Mouse (Mus musculus) left cerebral cortex, postnatal 4 days (tissue): ENCODE measurements around the gene Rpa3. TPM values are rescaled to one million over a fixed set of nuclear protein-coding genes. Genes with fewer than 3 reads are reported as not detected.
A peak's percentile ranks its signal among the peaks of the same experiment; 100 is the strongest.

Experiments used
- DNase-seq: peaks from one replicate; pipeline ENCODE4 v3.0.0-alpha.2; 2022
- intact Hi-C: fragments of 180-260 bp; cut with DNase I; formaldehyde crosslinking; loops from one replicate; pipeline ENCODE4 v1.15.1; 2025
- total RNA-seq, 2 experiments: library from RNA; stranded (reverse); gene quantifications; 2 replicates each; pipeline ENCODE4 v1.2.3; 2021

The Rpa3 gene
- total RNA-seq, 2 experiments from 2014 or later = 16.0 to 23.0 TPM

DNA sequence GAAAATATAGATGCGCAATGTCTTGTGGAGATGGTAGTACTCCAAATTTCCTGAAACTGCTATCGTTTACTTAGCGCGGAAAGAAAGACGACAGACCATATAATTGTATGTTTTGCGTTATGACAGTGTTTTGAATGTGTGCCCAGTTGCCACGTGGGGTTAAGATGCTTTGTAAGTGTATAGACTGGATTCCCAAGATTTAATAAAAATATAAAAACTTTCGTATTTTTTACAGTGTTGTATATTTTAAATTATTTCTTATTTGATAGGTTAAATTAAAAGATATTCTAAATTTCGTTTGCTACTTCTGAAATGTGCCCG, 49.1 kb downstream of the Rpa3 start:
- peak; percentile 21 for DNase-seq
- intact Hi-C loops = no loop called here

DNA sequence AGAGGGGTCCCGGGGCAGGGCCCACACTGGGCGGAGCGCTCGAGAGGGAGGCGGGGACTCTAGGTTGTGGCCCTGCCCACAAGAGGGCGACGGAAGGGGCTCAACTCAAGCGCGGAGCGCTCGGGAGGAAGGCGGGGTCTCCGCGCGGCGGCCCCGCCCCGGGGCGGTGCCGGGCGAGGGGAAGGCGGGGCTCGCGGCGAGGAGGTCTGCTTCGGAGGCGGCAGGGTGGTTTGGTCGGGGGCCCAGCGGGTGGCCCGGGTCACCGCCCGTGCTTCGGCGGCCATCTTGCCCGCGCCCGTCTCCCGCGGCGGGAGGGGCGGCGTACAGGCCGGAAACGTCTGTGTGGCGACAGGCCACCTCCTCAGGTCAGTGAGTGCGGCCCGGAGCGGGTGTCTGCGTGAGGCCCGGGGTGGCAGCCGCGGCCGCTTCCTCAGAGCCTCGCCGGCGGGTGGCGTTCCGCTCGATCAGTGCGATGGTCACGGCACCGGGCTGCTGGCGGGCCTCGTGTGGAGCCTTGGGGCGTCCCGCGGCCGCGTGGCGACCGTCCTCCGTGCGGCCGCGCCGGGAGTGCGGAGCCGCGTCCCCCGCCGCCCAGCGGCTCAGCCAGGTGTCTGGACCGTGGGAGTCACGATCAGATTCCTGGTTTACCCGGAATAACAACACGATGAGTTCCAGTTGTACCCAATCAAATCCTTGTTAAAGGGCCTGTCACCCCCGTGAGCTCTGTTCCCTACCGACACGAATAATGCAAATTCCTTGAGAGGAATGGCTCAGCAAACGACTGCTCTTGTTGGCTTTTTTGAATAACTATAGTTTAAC, 49.7 kb downstream of the Rpa3 start, which contains the start of gene Mios:
Gene Mios, plus strand, starts transcription at position 176 of the 819 bp plus-strand sequence.
- DNase-seq = peak; percentile 93
- intact Hi-C loops = no loop called here

Other genes with a start within 250 kb of the Rpa3 start
- under 1 TPM; 0.70 to 0.82 TPM for gene Col28a1, start 66.6 kb downstream of the Rpa3 start, total RNA-seq
- 10 to 100 TPM; 34.8 to 35.4 TPM for gene Mios, start 50.0 kb downstream of the Rpa3 start, total RNA-seq
- gene Umad1, start 115 bp upstream of the Rpa3 start, total RNA-seq = 10 to 100 TPM; 27.3 to 27.7 TPM
- gene Gm45062, start 277 bp upstream of the Rpa3 start, total RNA-seq = 1 to 10 TPM; 5.1 to 6.4 TPM